Mouse (Mus musculus): ENCODE results near the gene Mettl7b.

GRCm38 (mm10) chr10:128958340-128958739 lies 2.4 kb downstream of the Mettl7b start:
- TF ChIP-seq MAFK (IDR thresholded peaks at IDR 0.05; ENCODE audit: insufficient read depth, low read depth, low read length) (no peak), ZC3H11A (IDR thresholded peaks at IDR 0.05; ENCODE audit: borderline replicate concordance, low read depth, low read length) (no peak)
